In genomic region chr2:164128576-164129411, GRCm38 (mm10) we compare ENCODE assay signal across 23 mouse cellular contexts. TPM values are rescaled to one million over a fixed set of nuclear protein-coding genes. Genes with fewer than 3 reads are reported as not detected.
DNase-seq lines count a peak whose midpoint lies in the region; ATAC-seq lines count a peak whose summit lies in the region.
"Had no signal": no experiment of that assay in that cellular context is flagged by ENCODE, and none has a peak within 500 bp of the region (broad histone marks: within the 10 kb centered on the region; RNA-seq: fewer than 3 reads in every experiment).

No protein-coding gene starts in this region.

- H3K9ac ChIP-seq in limb, embryonic 13.5 days, result no peak overlapping the region
- H3K9ac ChIP-seq: embryonic facial prominence, embryonic 13.5 days; forebrain, embryonic 12.5 days; hindbrain, embryonic 12.5 days had no signal

- no peak for ATAC-seq in limb, embryonic 13.5 days (ENCODE audit: low FRiP score, low read depth)
- ATAC-seq: forebrain, embryonic 16.5 days had no signal

- no peak overlapping the region for H3K4me3 ChIP-seq in limb, embryonic 13.5 days
- no peak overlapping the region for H3K4me3 ChIP-seq in limb, embryonic 10.5 days
- H3K4me3 ChIP-seq: embryonic facial prominence, embryonic 13.5 days; forebrain, embryonic 12.5 days; heart, embryonic 10.5 days; hindbrain, embryonic 12.5 days had no signal

- H3K9me3 ChIP-seq in limb, embryonic 13.5 days, result no peaks in the 10 kb centered on the region
- H3K9me3 ChIP-seq in limb, embryonic 10.5 days (replicated peaks), result no peaks in the 10 kb centered on the region
- H3K9me3 ChIP-seq: embryonic facial prominence, embryonic 13.5 days; forebrain, embryonic 12.5 days; G1E; heart, embryonic 10.5 days; hindbrain, embryonic 12.5 days had no signal

- H3K4me1 ChIP-seq in limb, embryonic 13.5 days, result peaks cover 42% of the 10 kb centered on the region
- H3K4me1 ChIP-seq in limb, embryonic 10.5 days, result peaks cover 17% of the 10 kb centered on the region
- H3K4me1 ChIP-seq: forebrain, embryonic 12.5 days; heart, embryonic 10.5 days; hindbrain, embryonic 12.5 days had no signal

- H3K27me3 ChIP-seq in limb, embryonic 13.5 days, result no peaks in the 10 kb centered on the region
- no peaks in the 10 kb centered on the region for H3K27me3 ChIP-seq in limb, embryonic 10.5 days (ENCODE audit: low read depth, poor library complexity, severe bottlenecking)
- H3K27me3 ChIP-seq: embryonic facial prominence, embryonic 13.5 days; forebrain, embryonic 12.5 days; hindbrain, embryonic 12.5 days had no signal

- H3K36me3 ChIP-seq in limb, embryonic 13.5 days, result peaks cover 13% of the 10 kb centered on the region
- peaks cover 30% of the 10 kb centered on the region for H3K36me3 ChIP-seq in limb, embryonic 10.5 days

- no peak overlapping the region for H3K4me2 ChIP-seq in limb, embryonic 13.5 days (replicated peaks)
- H3K4me2 ChIP-seq: embryonic facial prominence, embryonic 13.5 days; forebrain, embryonic 12.5 days; hindbrain, embryonic 12.5 days had no signal

- peak overlapping the region; percentile 28; the same call in 1 of the 2 replicates for H3K27ac ChIP-seq in limb, embryonic 13.5 days
- no peak overlapping the region for H3K27ac ChIP-seq in limb, embryonic 10.5 days
- H3K27ac ChIP-seq: embryonic facial prominence, embryonic 13.5 days; forebrain, embryonic 12.5 days; heart, embryonic 10.5 days; hindbrain, embryonic 12.5 days had no signal

- WGBS in limb, embryonic 13.5 days, result 70% methylated on average over 12 of the region's 12 CpGs
- WGBS in limb, embryonic 10.5 days, result 93% methylated on average over 12 of the region's 12 CpGs

- no peak for DNase-seq in limb, embryonic 10.5 days (ENCODE audit: low spot score)
- peak; percentile 55 to 66 for DNase-seq in spleen, adult 18-20 months
- DNase-seq in spleen, postnatal 4 days (ENCODE audit: low spot score in 2 of 2), result no peak
- DNase-seq in spleen, postnatal 36 days (ENCODE audit: low spot score in 2 of 2), result peak; percentile 80 to 81
- no peak for DNase-seq in retina, embryonic 14.5 days (ENCODE audit: low spot score)
- DNase-seq in right cerebral cortex, adult 18-20 months, result no peak
- DNase-seq: adrenal gland, adult 8-10 months; cerebellum, adult 11 months; cerebellum, adult 8-10 months; gastrocnemius, postnatal 10 days; heart, adult 18-20 months; heart, postnatal 10 days; heart, postnatal 4 days had no signal

RNA-seq across cellular contexts. Expression of gene Kcns1, which starts 42.1 kb away (rescaled TPM):
- polyA plus RNA-seq in limb, embryonic 13.5 days (2015; fragmentation: Nextera tagmentation; extraction: Ambion mirVana), result 2.5 and 2.8 TPM in 2 replicates
- 0.15 TPM in 1 of 2 replicates, not detected in the other for polyA plus RNA-seq in limb, embryonic 10.5 days (2016; fragmentation: Nextera tagmentation; extraction: Ambion mirVana)
- polyA plus RNA-seq: G1E; heart, embryonic 10.5 days had no signal

RNA-seq across cellular contexts. Expression of gene Wfdc5, which starts 53.7 kb away (rescaled TPM):
- not detected in 2 replicates for polyA plus RNA-seq in limb, embryonic 13.5 days (2015; fragmentation: Nextera tagmentation; extraction: Ambion mirVana)
- not detected in 2 replicates for polyA plus RNA-seq in limb, embryonic 10.5 days (2016; fragmentation: Nextera tagmentation; extraction: Ambion mirVana)
- polyA plus RNA-seq: brain, embryonic 14.5 days; embryonic facial prominence, embryonic 13.5 days; forebrain, embryonic 12.5 days; forebrain, embryonic 16.5 days; frontal cortex, adult 2 months; G1E; heart, embryonic 10.5 days; heart, embryonic 14.5 days; hindbrain, embryonic 12.5 days had no signal

RNA-seq across cellular contexts. Expression of gene Tomm34, which starts 57.8 kb away (rescaled TPM):
- polyA plus RNA-seq in limb, embryonic 13.5 days (2015; fragmentation: Nextera tagmentation; extraction: Ambion mirVana), result 57.8 and 61.7 TPM in 2 replicates
- 60.3 and 66.4 TPM in 2 replicates for polyA plus RNA-seq in limb, embryonic 10.5 days (2016; fragmentation: Nextera tagmentation; extraction: Ambion mirVana)

RNA-seq across cellular contexts. Expression of gene Stk4, which starts 58.7 kb away (rescaled TPM):
- polyA plus RNA-seq in limb, embryonic 13.5 days (2015; fragmentation: Nextera tagmentation; extraction: Ambion mirVana), result 17.5 and 20.1 TPM in 2 replicates
- 30.4 and 32.8 TPM in 2 replicates for polyA plus RNA-seq in limb, embryonic 10.5 days (2016; fragmentation: Nextera tagmentation; extraction: Ambion mirVana)

Comparison
In these comparisons a context has a peak if more than half of its experiments do, and no peak if none do; other contexts are left out.
1. DNase-seq: peak in spleen, adult 18-20 months (2 of 2) and spleen, postnatal 36 days (2 of 2); none in limb, embryonic 10.5 days (single experiment), spleen, postnatal 4 days (0 of 2), retina, embryonic 14.5 days (single experiment) and right cerebral cortex, adult 18-20 months (single experiment).